Mouse (Mus musculus): ENCODE data around the gene Serp2. TPM values are rescaled to one million over a fixed set of nuclear protein-coding genes. Genes with fewer than 3 reads are reported as not detected.

Serp2 gene
- 1 to 10 TPM in 1 of 2 experiments, under 1 TPM in 1; 0.47 to 1.0 TPM for total RNA-seq (2021)

GRCm38 (mm10) chr14:76556852-76557208 lies at the start of gene Serp2:
TSS of gene Serp2 (minus strand) at chr14:76556889.
- DNase-seq (ENCODE audit: low spot score): no peak
- intact Hi-C loops (cut with DNase I): loop anchor here (5.0 kb wide), 2 partner anchors 40 to 50 kb away; no protein-coding TSS in a partner anchor

- intact Hi-C loops (cut with DNase I): loop anchor here (5.0 kb wide), 1 partner anchor 99 kb away; no protein-coding TSS in a partner anchor
- no peak for DNase-seq (ENCODE audit: low spot score)
Measured at GRCm38 (mm10) chr14:76605931-76606534, 49.3 kb upstream of the Serp2 start.

- no peak for DNase-seq (ENCODE audit: low spot score)
- intact Hi-C loops (cut with DNase I): no loop called here
Measured at GRCm38 (mm10) chr14:76604012-76604411, 47.3 kb upstream of the Serp2 start.

GRCm38 (mm10) chr14:76601654-76602053 lies 45.0 kb upstream of the Serp2 start:
- intact Hi-C loops (cut with DNase I): no loop called here
- DNase-seq (ENCODE audit: low spot score): no peak

GRCm38 (mm10) chr14:76600391-76600790 lies 43.7 kb upstream of the Serp2 start:
- intact Hi-C loops (cut with DNase I): no loop called here
- no peak for DNase-seq (ENCODE audit: low spot score)

- intact Hi-C loops (cut with DNase I): loop anchor here (5.0 kb wide), 1 partner anchor 42 kb away; the partner anchor contains the start of gene Serp2
- DNase-seq (ENCODE audit: low spot score): no peak
Measured at GRCm38 (mm10) chr14:76599706-76600105, 43.0 kb upstream of the Serp2 start.

- intact Hi-C loops (cut with DNase I): loop anchor here (5.0 kb wide), 1 partner anchor 41 kb away; the partner anchor contains the start of gene Serp2
- DNase-seq (ENCODE audit: low spot score): no peak
Measured at GRCm38 (mm10) chr14:76598518-76599216, 42.0 kb upstream of the Serp2 start.

- DNase-seq (ENCODE audit: low spot score): no peak
- intact Hi-C loops (cut with DNase I): loop anchor here (5.0 kb wide), 1 partner anchor 40 kb away; the partner anchor contains the start of gene Serp2
Measured at GRCm38 (mm10) chr14:76597751-76598150, 41.1 kb upstream of the Serp2 start.

- intact Hi-C loops (cut with DNase I): loop anchor here (5.0 kb wide), 1 partner anchor 38 kb away; the partner anchor contains the start of gene Serp2
- no peak for DNase-seq (ENCODE audit: low spot score)
Measured at GRCm38 (mm10) chr14:76595048-76595859, 38.6 kb upstream of the Serp2 start.

GRCm38 (mm10) chr14:76594351-76594885 lies 37.7 kb upstream of the Serp2 start:
- intact Hi-C loops (cut with DNase I): loop anchor here (5.0 kb wide), 1 partner anchor 82 kb away; no protein-coding TSS in a partner anchor
- DNase-seq (ENCODE audit: low spot score): no peak

GRCm38 (mm10) chr14:76593630-76594193 lies 37.0 kb upstream of the Serp2 start:
- intact Hi-C loops (cut with DNase I): loop anchor here (5.0 kb wide), 1 partner anchor 81 kb away; no protein-coding TSS in a partner anchor
- no peak for DNase-seq (ENCODE audit: low spot score)

- intact Hi-C loops (cut with DNase I): loop anchor here (5.0 kb wide), 1 partner anchor 80 kb away; no protein-coding TSS in a partner anchor
- no peak for DNase-seq (ENCODE audit: low spot score)
Measured at GRCm38 (mm10) chr14:76592721-76593120, 36.0 kb upstream of the Serp2 start.

- intact Hi-C loops (cut with DNase I): loop anchor here (5.0 kb wide), 1 partner anchor 80 kb away; no protein-coding TSS in a partner anchor
- DNase-seq (ENCODE audit: low spot score): no peak
Measured at GRCm38 (mm10) chr14:76592090-76592489, 35.4 kb upstream of the Serp2 start.

GRCm38 (mm10) chr14:76590134-76590533 lies 33.4 kb upstream of the Serp2 start:
- intact Hi-C loops (cut with DNase I): loop anchor here (5.0 kb wide), 1 partner anchor 78 kb away; no protein-coding TSS in a partner anchor

GRCm38 (mm10) chr14:76589671-76590070 lies 33.0 kb upstream of the Serp2 start:
- intact Hi-C loops (cut with DNase I): loop anchor here (5.0 kb wide), 1 partner anchor 77 kb away; no protein-coding TSS in a partner anchor
- no peak for DNase-seq (ENCODE audit: low spot score)

More at GRCm38 (mm10) chr14:76590134-76590533, 33.4 kb upstream of the Serp2 start:
- DNase-seq (ENCODE audit: low spot score): no peak

- DNase-seq (ENCODE audit: low spot score): no peak
- intact Hi-C loops (cut with DNase I): no loop called here
Measured at GRCm38 (mm10) chr14:76585831-76586405, 29.2 kb upstream of the Serp2 start.

- no peak for DNase-seq (ENCODE audit: low spot score)
- intact Hi-C loops (cut with DNase I): no loop called here
Measured at GRCm38 (mm10) chr14:76583985-76584384, 27.3 kb upstream of the Serp2 start.

GRCm38 (mm10) chr14:76581974-76582922 lies 25.6 kb upstream of the Serp2 start:
- intact Hi-C loops (cut with DNase I): no loop called here
- DNase-seq (ENCODE audit: low spot score): no peak

Data from heart, postnatal 25 days (tissue).